Comparison of ENCODE assay signal across 8 mouse cellular contexts in genomic region chr16:34003566-34004127, GRCm38 (mm10). TPM values are rescaled to one million over a fixed set of nuclear protein-coding genes. Genes with fewer than 3 reads are reported as not detected.
DNase-seq lines count a peak whose midpoint lies in the region; ATAC-seq and TF ChIP-seq lines count a peak whose summit lies in the region.

No protein-coding gene starts in this region.

- peak; percentile 4 for ATAC-seq in frontal cortex, adult (ENCODE audit: low TSS enrichment)
- ATAC-seq in forebrain, embryonic 13.5 days: peak; percentile 61
- 0 out of 2 replicates have a peak, but pooled peaks have one; percentile 43 for ATAC-seq in midbrain, embryonic 16.5 days

- TF ChIP-seq CTCF in layer of hippocampus, adult 2 months (conservative IDR thresholded peaks at IDR 0.05): no peak
- no peak for TF ChIP-seq CTCF in cerebellum, adult 2 months (IDR thresholded peaks at IDR 0.05; ENCODE audit: borderline replicate concordance, insufficient read depth, low read depth, low read length)

- peak overlapping the region; percentile 67 for H3K27ac ChIP-seq in layer of hippocampus, adult 2 months
- peak overlapping the region; percentile 95 for H3K27ac ChIP-seq in forebrain, embryonic 13.5 days
- peak overlapping the region; percentile 71 for H3K27ac ChIP-seq in midbrain, embryonic 16.5 days (ENCODE audit: low read length)
- no peak overlapping the region for H3K27ac ChIP-seq in cerebellum, adult 2 months (ENCODE audit: insufficient read depth, low read length)

- H3K9me3 ChIP-seq in forebrain, embryonic 13.5 days (replicated peaks): no peaks in the 10 kb centered on the region
- no peaks in the 10 kb centered on the region for H3K9me3 ChIP-seq in midbrain, embryonic 16.5 days (replicated peaks; ENCODE audit: control insufficient read depth, low read length, poor library complexity, severe bottlenecking)

- peaks cover 11% of the 10 kb centered on the region for H3K36me3 ChIP-seq in forebrain, embryonic 13.5 days (ENCODE audit: poor library complexity, severe bottlenecking)
- H3K36me3 ChIP-seq in midbrain, embryonic 16.5 days (ENCODE audit: control insufficient read depth, insufficient read depth, low read length): no peaks in the 10 kb centered on the region

- TF ChIP-seq POLR2A in cerebellum, adult 2 months (IDR thresholded peaks at IDR 0.05; ENCODE audit: borderline replicate concordance, insufficient read depth, low read length): no peak

- no peak overlapping the region for H3K9ac ChIP-seq in forebrain, embryonic 13.5 days
- no peak overlapping the region for H3K9ac ChIP-seq in midbrain, embryonic 16.5 days (ENCODE audit: low read depth, low read length)

- no peak overlapping the region for H3K4me2 ChIP-seq in forebrain, embryonic 13.5 days
- H3K4me2 ChIP-seq in midbrain, embryonic 16.5 days (ENCODE audit: low read length): no peak overlapping the region

- 12% methylated on average over 10 of the region's 10 CpGs for WGBS in forebrain, embryonic 13.5 days
- 27% methylated on average over 10 of the region's 10 CpGs for WGBS in midbrain, embryonic 16.5 days
- 29% methylated on average over 10 of the region's 10 CpGs for WGBS in cerebellum, adult 2 months

- H3K27me3 ChIP-seq in forebrain, embryonic 13.5 days: 0 out of 2 replicates have a peak, but pooled peaks cover 4% of the 10 kb centered on the region
- no peaks in the 10 kb centered on the region for H3K27me3 ChIP-seq in midbrain, embryonic 16.5 days (ENCODE audit: control insufficient read depth, insufficient read depth, low read depth, low read length)
- no peaks in the 10 kb centered on the region for H3K27me3 ChIP-seq in cerebellum, adult 2 months (ENCODE audit: control insufficient read depth, insufficient read depth, low read length)

- no peak for DNase-seq in frontal cortex, postnatal 10 days (ENCODE audit: low spot score in 2 of 2)
- no peak for DNase-seq in layer of hippocampus, adult 2 months (ENCODE audit: low spot score in 2 of 2)
- DNase-seq in layer of hippocampus, adult 9-10 months (ENCODE audit: low spot score): no peak
- no peak for DNase-seq in spleen, postnatal 36 days (ENCODE audit: low spot score in 2 of 2)
- DNase-seq in cerebellum, adult 2 months: no peak

- H3K4me1 ChIP-seq in forebrain, embryonic 13.5 days: peaks cover 47% of the 10 kb centered on the region
- peaks cover 10% of the 10 kb centered on the region for H3K4me1 ChIP-seq in midbrain, embryonic 16.5 days (ENCODE audit: control insufficient read depth, insufficient read depth, low read length)
- H3K4me1 ChIP-seq in cerebellum, adult 2 months (ENCODE audit: control insufficient read depth, insufficient read depth, low read length): no peaks in the 10 kb centered on the region

- no peak overlapping the region for H3K4me3 ChIP-seq in layer of hippocampus, adult 2 months
- H3K4me3 ChIP-seq in forebrain, embryonic 13.5 days: no peak overlapping the region
- no peak overlapping the region for H3K4me3 ChIP-seq in midbrain, embryonic 16.5 days (ENCODE audit: low read depth, low read length)
- H3K4me3 ChIP-seq in cerebellum, adult 2 months (replicated peaks; ENCODE audit: insufficient read depth, low read depth, low read length): no peak overlapping the region

RNA-seq across cellular contexts. Expression of gene Umps, which starts 36.8 kb away (rescaled TPM):
- total RNA-seq in layer of hippocampus, adult 2 months (2021): 10 to 100 TPM; 17.1 to 17.2 TPM
- 40.4 and 46.8 TPM in 2 replicates for polyA plus RNA-seq in forebrain, embryonic 13.5 days (2015; fragmentation: Nextera tagmentation; extraction: Ambion mirVana)
- 23.5 and 24.1 TPM in 2 replicates for polyA plus RNA-seq in midbrain, embryonic 16.5 days (2015; fragmentation: Nextera tagmentation; extraction: Ambion mirVana)
- 12.5 and 12.7 TPM in 2 replicates for polyA plus RNA-seq in cerebellum, adult 2 months (2012; rRNA removed)

Comparison
In these comparisons a context has a peak if more than half of its experiments do, and no peak if none do; other contexts are left out.
1. ATAC-seq: peak in every context shown above with its lines; median percentile 61 in forebrain, embryonic 13.5 days; 43 in midbrain, embryonic 16.5 days; 4 in frontal cortex, adult.